Mouse (Mus musculus) lung, postnatal 0 days (tissue): ENCODE results near the gene Ercc6l2.

ENCODE experiments used
- CTCF ChIP-seq: IDR thresholded peaks from 2 replicates; pipeline ENCODE4 v1.5.1; 2016; ENCODE audit warnings: antibody characterized with exemption, mild to moderate bottlenecking
- EP300 ChIP-seq: IDR thresholded peaks from 2 replicates; pipeline ENCODE4 v1.6.1; 2016; ENCODE audit warnings: antibody characterized with exemption, mild to moderate bottlenecking, control low read depth

DNA sequence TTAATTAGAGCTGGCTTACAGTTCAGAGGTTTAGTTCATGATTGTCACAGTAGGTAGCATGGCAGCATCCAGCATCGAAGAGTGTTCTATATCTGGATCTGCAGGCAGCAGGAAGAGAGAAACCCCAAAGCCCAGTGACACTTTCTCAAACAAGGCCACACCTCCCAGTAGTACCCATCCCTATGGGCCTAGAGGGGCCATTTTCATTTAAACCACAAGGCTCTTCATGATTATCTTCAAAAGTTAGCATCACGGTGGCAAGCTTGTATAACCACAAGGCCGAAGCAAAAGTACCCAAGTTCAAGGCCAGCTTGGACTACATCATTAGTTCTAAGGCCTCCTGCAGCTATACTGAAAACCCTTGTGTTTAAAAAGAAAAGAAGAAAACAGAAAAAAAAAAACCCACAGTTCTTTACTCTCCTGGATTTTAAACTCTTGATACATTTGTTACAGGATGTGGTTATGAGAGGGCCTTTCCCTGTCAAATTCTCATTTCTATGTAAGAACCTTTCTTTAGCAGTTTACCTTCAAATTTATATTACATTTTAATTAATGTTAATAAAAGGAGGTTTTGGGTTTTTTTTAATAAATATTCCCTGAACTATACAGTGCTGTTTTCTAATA lies 71.5 kb downstream of the Ercc6l2 start:
- no peak for TF ChIP-seq CTCF
- no peak for TF ChIP-seq EP300
